Mouse (Mus musculus) forebrain, embryonic 16.5 days (tissue): ENCODE measurements around the gene Fdx1. TPM values are rescaled to one million over a fixed set of nuclear protein-coding genes. Genes with fewer than 3 reads are reported as not detected.

Experiments used
- ATAC-seq: fragments of 200-750 bp; cut with Nextera tagmentation; 2 replicates; pipeline ENCODE4 v1.8.0; 2017; ENCODE audit warnings: mild to moderate bottlenecking, moderate library complexity
- H3K27ac ChIP-seq: fragments of 300-500 bp; sonication (generic); 2 replicates; pipeline ENCODE4 v1.5.1; 2014; ENCODE audit warnings: low read length, control low read depth
- H3K27me3 ChIP-seq: fragments of 300-500 bp; sonication (generic); replicated peaks from 2 replicates; pipeline ENCODE4 v1.6.1; 2014; ENCODE audit warnings: low read length; ENCODE audit not compliant: control insufficient read depth, insufficient read depth
- H3K36me3 ChIP-seq: fragments of 300-500 bp; sonication (generic); 2 replicates; pipeline ENCODE4 v1.6.1; 2014; ENCODE audit not compliant: control insufficient read depth, insufficient read depth
- H3K4me1 ChIP-seq: fragments of 300-500 bp; sonication (generic); replicated peaks from 2 replicates; pipeline ENCODE4 v1.6.1; 2014; ENCODE audit warnings: low read length; ENCODE audit not compliant: control insufficient read depth, insufficient read depth
- H3K4me2 ChIP-seq: fragments of 300-500 bp; sonication (generic); 2 replicates; pipeline ENCODE4 v1.6.1; 2014; ENCODE audit warnings: mild to moderate bottlenecking, low read length, control low read depth
- H3K4me3 ChIP-seq: fragments of 300-500 bp; sonication (generic); replicated peaks from 2 replicates; pipeline ENCODE4 v1.5.1; 2014; ENCODE audit warnings: mild to moderate bottlenecking, low read length, control low read depth
- H3K9ac ChIP-seq: fragments of 300-500 bp; sonication (generic); replicated peaks from 2 replicates; pipeline ENCODE4 v1.6.1; 2014; ENCODE audit warnings: low read depth, low read length, control low read depth
- H3K9me3 ChIP-seq: fragments of 300-500 bp; sonication (generic); 2 replicates; pipeline ENCODE4 v1.6.1; 2016; ENCODE audit warnings: low read length; ENCODE audit not compliant: control insufficient read depth
- WGBS: fragments of 180-500 bp; shearing (Covaris S2); extraction: QIAGEN DNeasy Blood & Tissue Kit; methylation state at CpG from one replicate; pipeline ENCODE4 v1.1.7; 2014; 5-methylcytosine and 5-hydroxymethylcytosine counted together
- polyA plus RNA-seq: library from polyadenylated mRNA; unstranded; fragments of >200 nt; fragmentation: Nextera tagmentation; extraction: Ambion mirVana; gene quantifications from 2 replicates; pipeline ENCODE4 v1.2.1, GENCODE M21; 2015

The Fdx1 gene
- polyA plus RNA-seq, 1 experiment from 2014 or later = 38.7 TPM

- no peaks in the 10 kb centered on the region for H3K27me3 ChIP-seq
- H3K4me1 ChIP-seq = no peaks in the 10 kb centered on the region
- no peaks in the 10 kb centered on the region for H3K36me3 ChIP-seq
- H3K9me3 ChIP-seq = 0 out of 2 replicates have a peak, but pooled peaks cover 4% of the 10 kb centered on the region
- H3K9ac ChIP-seq = no peak overlapping the region
- H3K4me2 ChIP-seq = no peak overlapping the region
- 83% methylated on average over 4 of the region's 4 CpGs for WGBS
- no peak for ATAC-seq
- H3K27ac ChIP-seq = no peak overlapping the region
- no peak overlapping the region for H3K4me3 ChIP-seq
Measured at GRCm38 (mm10) chr9:51993486-51994275, 30.3 kb upstream of the Fdx1 start.

GRCm38 (mm10) chr9:51991241-51991876, 28.0 kb upstream of the Fdx1 start:
- Histone ChIP-seq H3K9ac (no peak overlapping the region), H3K4me2 (no peak overlapping the region), H3K27me3 (no peaks in the 10 kb centered on the region), H3K4me3 (no peak overlapping the region), H3K9me3 (no peaks in the 10 kb centered on the region), H3K36me3 (no peaks in the 10 kb centered on the region), H3K4me1 (peaks cover under 1% of the 10 kb centered on the region), H3K27ac (no peak overlapping the region)
- ATAC-seq = no peak
- WGBS = 18% methylated on average over 2 of the region's 2 CpGs

GRCm38 (mm10) chr9:51990828-51991227, 27.5 kb upstream of the Fdx1 start:
- no peak for ATAC-seq
- no peaks in the 10 kb centered on the region for H3K9me3 ChIP-seq
- H3K36me3 ChIP-seq = no peaks in the 10 kb centered on the region
- H3K4me2 ChIP-seq = no peak overlapping the region
- H3K4me1 ChIP-seq = peaks cover 5% of the 10 kb centered on the region
- H3K27me3 ChIP-seq = no peaks in the 10 kb centered on the region
- H3K27ac ChIP-seq = no peak overlapping the region
- no peak overlapping the region for H3K9ac ChIP-seq
- WGBS = 39% methylated on average over 2 of the region's 2 CpGs
- H3K4me3 ChIP-seq = no peak overlapping the region

- Histone ChIP-seq H3K36me3 (no peaks in the 10 kb centered on the region), H3K27ac (peak overlapping the region; percentile 62), H3K9ac (peak overlapping the region; percentile 6; the same call in 1 of the 2 replicates), H3K27me3 (no peaks in the 10 kb centered on the region), H3K9me3 (no peaks in the 10 kb centered on the region), H3K4me2 (no peak overlapping the region; the same call in 1 of the 2 replicates), H3K4me3 (no peak overlapping the region), H3K4me1 (peaks cover 11% of the 10 kb centered on the region)
- ATAC-seq = peak; percentile 98
- 40% methylated on average over 11 of the region's 11 CpGs for WGBS
Measured at GRCm38 (mm10) chr9:51985493-51986099, 22.2 kb upstream of the Fdx1 start.

- Histone ChIP-seq H3K9ac (no peak overlapping the region), H3K4me1 (peaks cover 8% of the 10 kb centered on the region), H3K27ac (no peak overlapping the region), H3K4me3 (no peak overlapping the region), H3K27me3 (no peaks in the 10 kb centered on the region), H3K9me3 (no peaks in the 10 kb centered on the region), H3K4me2 (no peak overlapping the region), H3K36me3 (no peaks in the 10 kb centered on the region)
- ATAC-seq = no peak
- 83% methylated on average over 1 of the region's 1 CpGs for WGBS
Measured at GRCm38 (mm10) chr9:51981131-51981530, 17.8 kb upstream of the Fdx1 start.

GRCm38 (mm10) chr9:51979301-51979700, 15.9 kb upstream of the Fdx1 start:
- no peaks in the 10 kb centered on the region for H3K4me1 ChIP-seq
- no peaks in the 10 kb centered on the region for H3K9me3 ChIP-seq
- 90% methylated on average over 6 of the region's 6 CpGs for WGBS

GRCm38 (mm10) chr9:51978545-51979259, 15.3 kb upstream of the Fdx1 start:
- Histone ChIP-seq H3K4me2 (no peak overlapping the region), H3K36me3 (no peaks in the 10 kb centered on the region), H3K9ac (no peak overlapping the region), H3K27ac (no peak overlapping the region), H3K27me3 (no peaks in the 10 kb centered on the region), H3K9me3 (no peaks in the 10 kb centered on the region), H3K4me3 (no peak overlapping the region), H3K4me1 (no peaks in the 10 kb centered on the region)
- WGBS = 83% methylated on average over 6 of the region's 6 CpGs
- no peak for ATAC-seq

More at GRCm38 (mm10) chr9:51979301-51979700, 15.9 kb upstream of the Fdx1 start:
- no peaks in the 10 kb centered on the region for H3K27me3 ChIP-seq
- H3K9ac ChIP-seq = no peak overlapping the region
- no peaks in the 10 kb centered on the region for H3K36me3 ChIP-seq
- no peak overlapping the region for H3K4me3 ChIP-seq
- H3K4me2 ChIP-seq = no peak overlapping the region
- no peak for ATAC-seq
- H3K27ac ChIP-seq = no peak overlapping the region

GRCm38 (mm10) chr9:51977439-51978000, 14.2 kb upstream of the Fdx1 start:
- Histone ChIP-seq H3K27me3 (no peaks in the 10 kb centered on the region), H3K4me1 (no peaks in the 10 kb centered on the region), H3K9me3 (no peaks in the 10 kb centered on the region), H3K4me3 (no peak overlapping the region), H3K36me3 (no peaks in the 10 kb centered on the region), H3K27ac (no peak overlapping the region), H3K4me2 (no peak overlapping the region), H3K9ac (no peak overlapping the region)
- ATAC-seq = peak; percentile 85
- 46% methylated on average over 5 of the region's 5 CpGs for WGBS

GRCm38 (mm10) chr9:51974871-51975270, 11.5 kb upstream of the Fdx1 start:
- no peak overlapping the region for H3K9ac ChIP-seq
- no peak overlapping the region for H3K27ac ChIP-seq
- H3K27me3 ChIP-seq = no peaks in the 10 kb centered on the region
- no peaks in the 10 kb centered on the region for H3K9me3 ChIP-seq
- 84% methylated on average over 4 of the region's 4 CpGs for WGBS
- H3K4me3 ChIP-seq = no peak overlapping the region
- no peaks in the 10 kb centered on the region for H3K36me3 ChIP-seq
- H3K4me1 ChIP-seq = no peaks in the 10 kb centered on the region
- no peak overlapping the region for H3K4me2 ChIP-seq
- ATAC-seq = no peak
